Mouse (Mus musculus) neural tube, embryonic 13.5 days (tissue): ENCODE measurements around the gene Tex261. TPM values are rescaled to one million over a fixed set of nuclear protein-coding genes. Genes with fewer than 3 reads are reported as not detected.
A peak's percentile ranks its signal among the peaks of the same experiment; 100 is the strongest.
"Not testable (repeated sequence)": the region's sequence is repeated elsewhere in the genome, so short reads cannot be mapped to it uniquely, and the experiment has no call there.

ENCODE experiments used
- ATAC-seq: fragments of 200-750 bp; cut with Nextera tagmentation; 2 replicates; pipeline ENCODE4 v1.8.0; 2017; ENCODE audit warnings: low read depth, mild to moderate bottlenecking, moderate TSS enrichment, moderate library complexity
- H3K27ac ChIP-seq: fragments of 300-500 bp; sonication (generic); replicated peaks from 2 replicates; pipeline ENCODE4 v1.5.1; 2015; ENCODE audit warnings: moderate library complexity, mild to moderate bottlenecking, inconsistent platforms
- H3K27me3 ChIP-seq: fragments of 300-500 bp; sonication (generic); 2 replicates; pipeline ENCODE4 v1.6.1; 2015; ENCODE audit warnings: mild to moderate bottlenecking, inconsistent platforms
- H3K36me3 ChIP-seq: fragments of 300-500 bp; sonication (generic); 2 replicates; pipeline ENCODE4 v1.6.1; 2015; ENCODE audit warnings: mild to moderate bottlenecking, inconsistent platforms
- H3K4me1 ChIP-seq: fragments of 300-500 bp; sonication (generic); replicated peaks from 2 replicates; pipeline ENCODE4 v1.6.1; 2015; ENCODE audit warnings: inconsistent platforms
- H3K4me2 ChIP-seq: fragments of 300-500 bp; sonication (generic); 2 replicates; pipeline ENCODE4 v1.6.1; 2015; ENCODE audit warnings: inconsistent platforms, mild to moderate bottlenecking, moderate library complexity
- H3K4me3 ChIP-seq: fragments of 300-500 bp; sonication (generic); 2 replicates; pipeline ENCODE4 v1.5.1; 2015; ENCODE audit warnings: mild to moderate bottlenecking, inconsistent platforms
- H3K9ac ChIP-seq: fragments of 300-500 bp; sonication (generic); 2 replicates; pipeline ENCODE4 v1.6.1; 2015; ENCODE audit warnings: moderate library complexity, mild to moderate bottlenecking, inconsistent platforms
- H3K9me3 ChIP-seq: fragments of 300-500 bp; sonication (generic); 2 replicates; pipeline ENCODE4 v1.6.1; 2016; ENCODE audit warnings: inconsistent platforms
- WGBS: fragments of 180-500 bp; shearing (Covaris S2); methylation state at CpG from one replicate; pipeline ENCODE4 v1.1.7; 2015; 5-methylcytosine and 5-hydroxymethylcytosine counted together
- polyA plus RNA-seq: library from polyadenylated mRNA; unstranded; fragments of >200 nt; fragmentation: Nextera tagmentation; extraction: Ambion mirVana; gene quantifications from 2 replicates; pipeline ENCODE4 v1.2.1, GENCODE M21; 2015

Gene Tex261
- polyA plus RNA-seq, result 66.4 and 66.7 TPM in 2 replicates

DNA sequence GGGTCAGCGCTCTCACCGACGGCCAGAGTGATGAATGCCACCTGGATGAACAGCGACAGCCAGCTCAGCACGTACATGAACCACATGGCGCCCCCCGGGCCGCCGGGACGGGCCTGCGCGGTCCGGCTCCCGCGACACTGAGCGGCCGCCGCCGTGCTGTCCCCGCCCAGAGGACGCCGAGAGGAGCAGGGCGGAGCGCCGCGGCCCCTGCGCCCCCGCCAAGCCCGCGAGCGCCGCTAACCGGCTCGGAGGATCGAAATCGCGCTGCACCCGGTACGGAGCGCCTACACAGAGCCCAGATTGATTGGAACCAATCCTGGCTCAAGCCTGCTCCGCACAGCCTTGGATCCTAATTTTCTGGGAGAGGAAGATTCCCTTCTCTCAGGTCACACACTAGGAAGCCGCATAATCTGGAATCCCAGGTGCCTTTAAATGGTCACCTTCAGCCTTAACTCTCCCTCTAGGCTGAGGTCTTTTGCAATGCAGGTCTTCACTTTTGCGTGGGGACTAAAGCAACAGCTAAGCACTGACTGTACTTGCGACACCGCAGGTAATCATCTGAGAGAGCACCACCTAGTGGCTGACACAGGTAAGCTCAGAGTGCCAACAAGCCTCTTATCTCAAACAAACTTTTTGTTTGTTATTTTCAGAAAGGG, at the start of gene Tex261:
Gene Tex261 (minus strand): TSS at position 176 of the 656 bp plus-strand sequence.
- WGBS, result under 1% methylated on average over 45 of the region's 45 CpGs
- H3K9me3 ChIP-seq, result no peaks in the 10 kb centered on the region
- peak within 1 kb of the TSS; percentile 82 for H3K4me3 ChIP-seq
- peak within 1 kb of the TSS; percentile 86 for H3K4me2 ChIP-seq
- H3K27ac ChIP-seq, result peak within 1 kb of the TSS; percentile 90
- ATAC-seq, result peak; percentile 96
- peaks cover 23% of the 10 kb centered on the region for H3K36me3 ChIP-seq
- H3K9ac ChIP-seq, result peak within 1 kb of the TSS; percentile 95
- H3K27me3 ChIP-seq, result no peaks in the 10 kb centered on the region
- H3K4me1 ChIP-seq, result peaks cover 30% of the 10 kb centered on the region

DNA sequence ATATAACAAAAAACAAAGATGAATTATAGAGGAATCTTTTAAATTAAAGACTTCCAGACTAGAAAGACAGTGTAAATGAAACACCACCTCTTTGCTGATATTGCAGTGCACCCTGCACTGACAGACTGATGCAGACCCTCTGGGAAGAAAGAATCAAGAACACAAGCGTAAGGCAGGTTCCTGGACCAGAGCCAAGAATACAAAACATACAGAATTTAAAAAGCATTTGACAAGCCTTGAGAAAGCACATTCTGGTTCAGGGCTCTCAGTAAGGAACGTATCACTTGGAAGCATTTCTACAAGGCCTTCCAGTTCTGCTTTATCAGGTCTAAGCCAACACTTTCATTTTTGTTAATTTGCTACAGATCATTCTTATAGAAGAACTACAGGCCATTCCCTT, 46.2 kb upstream of the Tex261 start:
- no peak for ATAC-seq
- H3K4me1 ChIP-seq, result peaks cover 4% of the 10 kb centered on the region
- WGBS, result 56% methylated on average over 2 of the region's 2 CpGs
- H3K27ac ChIP-seq, result no peak overlapping the region
- H3K27me3 ChIP-seq, result no peaks in the 10 kb centered on the region
- no peak overlapping the region for H3K4me3 ChIP-seq
- no peak overlapping the region for H3K9ac ChIP-seq
- peaks cover 13% of the 10 kb centered on the region; the same call in 1 of the 2 replicates for H3K36me3 ChIP-seq
- H3K4me2 ChIP-seq, result no peak overlapping the region
- 0 out of 2 replicates have a peak, but pooled peaks cover 10% of the 10 kb centered on the region for H3K9me3 ChIP-seq

DNA sequence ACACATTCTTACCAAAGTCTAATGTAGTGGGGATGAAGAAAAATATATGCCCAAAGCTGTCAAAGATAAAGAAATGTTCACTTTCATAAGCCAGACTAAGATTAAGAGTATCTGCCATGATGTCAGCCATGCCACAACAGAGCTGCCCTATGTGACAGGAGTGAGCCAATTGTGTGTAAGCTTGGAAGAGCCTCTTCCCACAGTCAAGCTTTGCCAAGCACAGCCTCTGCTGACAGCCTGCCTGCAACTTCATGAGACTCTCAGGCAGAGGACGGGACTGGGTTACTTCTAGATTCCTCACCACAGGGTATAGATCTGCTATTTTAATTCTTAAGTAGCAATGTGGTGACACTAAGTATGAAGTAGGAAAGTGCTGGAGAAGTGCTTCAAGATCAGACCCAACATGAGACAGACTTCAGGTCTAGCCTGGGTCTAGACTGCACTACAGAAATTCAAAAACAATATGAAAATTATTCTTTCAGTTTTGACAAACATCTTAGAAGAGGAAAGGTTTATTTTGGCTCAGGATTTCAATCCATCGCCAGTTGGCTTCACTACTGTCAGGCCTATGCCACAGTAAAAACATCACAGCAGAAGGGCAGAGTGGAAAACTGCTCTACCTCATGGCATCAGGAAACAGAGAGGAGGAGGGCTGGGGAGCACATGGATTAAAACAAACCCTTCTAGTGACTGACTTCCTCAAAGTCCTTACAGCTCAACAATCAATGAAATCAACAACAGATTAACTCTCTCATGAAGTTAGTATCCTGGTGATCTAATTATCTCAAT, 45.3 kb upstream of the Tex261 start:
- H3K4me2 ChIP-seq, result no peak overlapping the region
- 87% methylated on average over 2 of the region's 2 CpGs for WGBS
- no peak for ATAC-seq
- no peak overlapping the region for H3K27ac ChIP-seq
- H3K9me3 ChIP-seq, result 0 out of 2 replicates have a peak, but pooled peaks cover 12% of the 10 kb centered on the region
- H3K4me1 ChIP-seq, result peaks cover 4% of the 10 kb centered on the region
- H3K9ac ChIP-seq, result no peak overlapping the region
- no peak overlapping the region for H3K4me3 ChIP-seq
- H3K27me3 ChIP-seq, result no peaks in the 10 kb centered on the region
- peaks cover 20% of the 10 kb centered on the region for H3K36me3 ChIP-seq

DNA sequence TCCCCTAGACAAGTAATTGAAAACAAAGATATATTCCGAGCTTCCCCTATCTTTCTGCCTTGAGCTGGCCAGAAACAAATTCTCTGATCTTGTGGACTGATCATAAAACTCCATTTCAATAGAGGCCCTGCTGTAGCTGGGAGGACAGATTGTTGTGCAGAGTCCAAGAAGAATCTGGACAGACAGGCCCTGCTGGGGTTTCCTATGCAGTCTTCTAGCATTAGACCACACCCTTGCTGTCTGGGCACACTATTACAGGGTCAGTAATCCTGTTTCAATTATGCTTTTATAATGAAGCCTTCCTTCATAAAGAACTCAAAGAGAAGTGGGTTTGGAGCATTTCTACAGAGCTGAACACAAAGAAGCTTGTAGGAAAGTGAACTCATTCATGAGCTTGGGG, 43.4 kb upstream of the Tex261 start:
- H3K4me2 ChIP-seq, result no peak overlapping the region
- H3K27me3 ChIP-seq, result no peaks in the 10 kb centered on the region
- no peak overlapping the region for H3K9ac ChIP-seq
- no peak overlapping the region for H3K27ac ChIP-seq
- no peak overlapping the region for H3K4me3 ChIP-seq
- ATAC-seq, result no peak
- H3K9me3 ChIP-seq, result 0 out of 2 replicates have a peak, but pooled peaks cover 12% of the 10 kb centered on the region
- peaks cover 34% of the 10 kb centered on the region for H3K36me3 ChIP-seq
- 82% methylated on average over 1 of the region's 1 CpGs for WGBS
- H3K4me1 ChIP-seq, result peaks cover 4% of the 10 kb centered on the region

DNA sequence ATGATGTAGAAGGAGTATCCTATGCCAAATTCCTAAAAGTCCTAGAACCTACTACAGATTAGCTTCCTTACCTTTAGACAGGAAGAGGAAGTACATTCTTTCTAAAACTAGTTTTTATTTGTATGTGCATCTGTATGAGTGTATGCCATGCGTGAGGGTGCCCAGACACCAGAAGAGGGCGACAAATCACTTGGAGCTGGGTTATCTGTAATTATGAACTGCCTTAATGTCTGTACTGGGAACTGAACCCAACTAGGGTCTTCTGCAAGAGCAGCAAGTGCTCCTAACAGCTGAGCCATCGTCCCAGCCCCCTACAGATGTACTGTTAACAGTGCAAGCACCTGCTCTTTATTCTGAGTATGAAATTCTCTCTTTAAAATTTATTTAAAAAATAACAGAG, 40.2 kb upstream of the Tex261 start:
- Histone ChIP-seq H3K4me2 (no peak overlapping the region), H3K4me3 (no peak overlapping the region), H3K27me3 (no peaks in the 10 kb centered on the region), H3K27ac (no peak overlapping the region), H3K36me3 (peaks cover 53% of the 10 kb centered on the region), H3K9ac (no peak overlapping the region), H3K9me3 (0 out of 2 replicates have a peak, but pooled peaks cover 12% of the 10 kb centered on the region), H3K4me1 (no peaks in the 10 kb centered on the region)
- ATAC-seq, result no peak
- whole genome bisulfite sequencing, result 96% methylated on average over 3 of the region's 3 CpGs

DNA sequence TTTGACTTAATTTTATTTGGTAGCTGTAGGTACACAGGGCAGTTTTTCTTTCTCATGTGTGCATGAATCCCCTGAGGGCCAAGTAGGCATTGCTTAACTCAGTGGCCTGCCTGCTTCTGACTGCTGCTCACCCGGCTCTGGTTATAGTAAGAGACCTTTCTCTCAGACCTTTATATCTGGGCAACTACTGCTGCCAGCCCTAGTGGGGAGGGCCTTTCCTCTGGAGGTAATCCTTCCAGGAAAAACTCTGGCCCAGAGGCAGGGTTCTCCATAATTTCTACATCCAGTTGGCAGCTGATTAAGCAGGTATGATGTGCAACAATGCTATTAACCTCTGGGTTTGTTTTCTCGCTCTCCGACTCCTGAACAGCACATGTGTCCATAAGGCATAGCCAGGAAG, 27.2 kb upstream of the Tex261 start:
- no peak for ATAC-seq
- Histone ChIP-seq H3K9ac (no peak overlapping the region), H3K27ac (no peak overlapping the region), H3K4me1 (no peaks in the 10 kb centered on the region), H3K36me3 (peaks cover 78% of the 10 kb centered on the region), H3K27me3 (no peaks in the 10 kb centered on the region), H3K4me2 (no peak overlapping the region), H3K9me3 (no peaks in the 10 kb centered on the region), H3K4me3 (no peak overlapping the region)
- WGBS, result 90% methylated on average over 3 of the region's 3 CpGs

DNA sequence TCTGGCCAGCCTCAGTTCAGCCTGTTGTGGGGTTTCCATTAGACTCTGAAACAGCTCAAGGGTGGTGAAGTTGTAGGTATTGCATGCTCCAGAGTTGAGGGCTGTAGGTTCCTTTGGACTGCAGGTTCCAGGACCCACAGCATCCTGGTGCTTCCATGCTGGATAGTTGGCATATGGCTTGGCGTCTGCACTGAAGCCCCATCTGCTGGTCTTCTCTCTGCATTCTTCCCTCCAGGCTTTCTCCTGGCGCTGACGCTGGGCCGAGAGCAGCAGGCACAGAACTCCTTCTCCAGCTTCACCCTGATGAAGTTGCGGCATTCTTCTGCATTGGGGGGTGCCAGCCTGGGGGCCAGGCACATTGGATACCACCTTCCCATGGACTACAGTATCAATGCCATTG, 26.4 kb upstream of the Tex261 start:
- Histone ChIP-seq H3K36me3 (peaks cover 73% of the 10 kb centered on the region), H3K4me1 (no peaks in the 10 kb centered on the region), H3K4me2 (no peak overlapping the region), H3K4me3 (no peak overlapping the region), H3K9me3 (no peaks in the 10 kb centered on the region), H3K27me3 (no peaks in the 10 kb centered on the region), H3K27ac (no peak overlapping the region), H3K9ac (no peak overlapping the region)
- ATAC-seq, result no peak
- WGBS, result 94% methylated on average over 5 of the region's 5 CpGs

DNA sequence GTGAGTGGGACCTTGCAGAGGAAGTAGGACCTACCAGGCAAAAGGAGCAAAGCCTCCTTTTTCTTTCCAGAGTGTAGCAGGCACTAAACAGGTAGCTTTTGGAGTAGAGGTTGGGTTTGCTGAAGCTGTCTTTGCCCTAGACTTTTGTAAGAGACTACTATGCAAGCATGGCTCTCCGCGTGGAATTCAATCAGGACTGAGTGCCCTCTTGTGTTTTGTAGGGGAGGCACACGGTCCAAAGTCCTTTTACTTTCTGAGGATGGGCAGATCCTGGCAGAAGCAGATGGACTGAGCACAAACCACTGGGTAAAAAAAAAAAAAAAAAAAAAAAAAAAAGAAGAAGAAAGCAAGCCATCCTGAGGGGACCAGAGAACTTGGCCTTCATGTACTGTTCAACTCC, 21.1 kb upstream of the Tex261 start:
- WGBS, result 60% methylated on average over 3 of the region's 3 CpGs
- Histone ChIP-seq H3K36me3 (peaks cover 38% of the 10 kb centered on the region), H3K9ac (no peak overlapping the region), H3K27me3 (no peaks in the 10 kb centered on the region), H3K9me3 (no peaks in the 10 kb centered on the region), H3K4me3 (no peak overlapping the region), H3K4me2 (peak overlapping the region; percentile 68; the same call in 1 of the 2 replicates), H3K27ac (no peak overlapping the region), H3K4me1 (peaks cover 21% of the 10 kb centered on the region)
- ATAC-seq, result no peak

DNA sequence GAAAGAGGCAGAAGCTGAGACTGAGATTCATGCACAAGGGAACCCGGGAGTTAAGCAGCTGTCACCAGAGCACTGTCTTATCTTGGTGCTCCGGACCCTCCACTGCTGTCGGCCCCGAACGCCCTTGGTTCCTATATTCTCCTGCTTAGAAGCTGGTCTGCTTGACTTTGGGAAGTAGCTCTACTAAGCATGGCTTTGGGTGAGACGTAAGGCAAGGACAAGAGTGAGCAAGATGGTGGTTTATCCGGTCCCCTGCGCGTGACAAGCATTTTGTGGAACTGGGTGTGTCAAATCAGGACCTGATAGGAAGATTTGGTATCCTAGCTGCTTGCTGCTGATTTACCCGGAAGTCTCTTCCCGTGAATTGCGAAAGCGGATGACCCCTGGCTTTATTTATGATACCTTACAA, 19.9 kb upstream of the Tex261 start:
- WGBS, result 10% methylated on average over 13 of the region's 13 CpGs
- peak overlapping the region; percentile 89 for H3K9ac ChIP-seq
- no peak; the same call in 1 of the 2 replicates for ATAC-seq
- H3K27me3 ChIP-seq, result no peaks in the 10 kb centered on the region
- peaks cover 26% of the 10 kb centered on the region for H3K36me3 ChIP-seq
- H3K9me3 ChIP-seq, result no peaks in the 10 kb centered on the region
- H3K4me3 ChIP-seq, result peak overlapping the region; percentile 81
- peak overlapping the region; percentile 97 for H3K27ac ChIP-seq
- peaks cover 21% of the 10 kb centered on the region for H3K4me1 ChIP-seq
- peak overlapping the region; percentile 68 for H3K4me2 ChIP-seq

DNA sequence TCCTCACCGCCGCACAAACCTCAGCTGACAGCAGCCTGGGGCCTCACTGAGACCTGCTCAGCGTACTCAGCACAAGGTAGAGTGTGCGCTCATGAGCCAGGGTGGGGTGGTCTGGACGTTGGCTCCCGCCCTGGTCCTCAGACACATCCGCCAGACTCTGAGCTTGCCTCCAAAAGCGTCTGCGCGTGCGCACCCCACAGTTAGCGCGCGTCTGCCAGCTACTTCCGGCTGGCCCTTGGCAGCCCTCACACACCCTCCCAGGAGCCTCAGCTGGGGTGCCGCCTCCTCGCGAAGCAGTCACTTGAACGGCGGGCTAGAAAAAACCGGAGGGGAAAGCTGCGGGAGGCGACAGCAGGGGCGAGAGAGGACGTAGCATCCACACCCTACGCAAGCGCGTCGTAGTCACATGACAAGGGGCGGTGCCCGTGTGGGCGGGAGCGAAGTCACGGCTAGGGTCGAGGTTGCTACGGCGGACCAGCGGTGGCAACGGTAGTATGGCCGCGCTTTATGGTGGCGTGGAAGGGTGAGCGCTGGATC, 19.2 kb upstream of the Tex261 start, which contains the start of gene Nagk:
Gene Nagk (plus strand): TSS at position 223 of the 537 bp plus-strand sequence.
- Histone ChIP-seq H3K9me3 (no peaks in the 10 kb centered on the region), H3K9ac (peak within 1 kb of the TSS; percentile 89), H3K36me3 (peaks cover 20% of the 10 kb centered on the region), H3K4me2 (peak within 1 kb of the TSS; percentile 68), H3K27me3 (no peaks in the 10 kb centered on the region), H3K27ac (peak within 1 kb of the TSS; percentile 97), H3K4me3 (peak within 1 kb of the TSS; percentile 81), H3K4me1 (peaks cover 21% of the 10 kb centered on the region)
- ATAC-seq, result peak; percentile 95
- under 1% methylated on average over 43 of the region's 43 CpGs for WGBS

DNA sequence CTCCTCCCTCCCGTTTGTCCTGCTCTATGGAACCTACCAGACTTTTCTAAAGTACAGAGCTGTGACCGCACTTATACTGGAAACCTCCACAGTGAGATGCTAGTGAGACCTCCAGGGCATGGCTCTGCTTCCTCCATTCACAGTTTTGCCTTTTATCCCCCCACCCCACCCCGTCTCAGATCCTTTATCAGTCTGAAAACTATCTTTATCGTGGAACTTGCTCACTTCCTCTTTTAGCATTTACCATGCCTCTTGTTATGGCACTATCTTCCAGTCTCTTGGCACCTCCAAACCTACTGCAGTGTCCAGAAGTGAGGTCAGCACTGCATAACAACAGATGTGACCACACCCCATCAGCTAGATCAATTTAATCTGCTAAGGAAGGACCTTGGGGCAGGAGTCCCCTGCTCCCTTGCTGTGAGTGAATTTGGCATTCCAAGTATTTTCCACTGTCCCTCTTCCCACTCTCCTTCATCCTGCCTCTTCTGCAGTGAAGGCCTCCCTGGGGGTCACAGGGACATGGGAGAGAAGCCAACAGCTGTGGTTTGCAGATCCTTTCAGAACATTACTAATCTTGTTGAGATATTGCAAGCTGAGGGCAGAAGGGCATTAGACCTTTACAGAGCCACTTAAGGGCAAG, 15.8 kb upstream of the Tex261 start:
- WGBS, result 82% methylated on average over 4 of the region's 4 CpGs
- Histone ChIP-seq H3K9ac (no peak overlapping the region), H3K36me3 (no peaks in the 10 kb centered on the region), H3K4me3 (no peak overlapping the region), H3K4me2 (no peak overlapping the region), H3K27me3 (no peaks in the 10 kb centered on the region), H3K4me1 (peaks cover 22% of the 10 kb centered on the region), H3K27ac (no peak overlapping the region), H3K9me3 (no peaks in the 10 kb centered on the region)
- ATAC-seq, result no peak

DNA sequence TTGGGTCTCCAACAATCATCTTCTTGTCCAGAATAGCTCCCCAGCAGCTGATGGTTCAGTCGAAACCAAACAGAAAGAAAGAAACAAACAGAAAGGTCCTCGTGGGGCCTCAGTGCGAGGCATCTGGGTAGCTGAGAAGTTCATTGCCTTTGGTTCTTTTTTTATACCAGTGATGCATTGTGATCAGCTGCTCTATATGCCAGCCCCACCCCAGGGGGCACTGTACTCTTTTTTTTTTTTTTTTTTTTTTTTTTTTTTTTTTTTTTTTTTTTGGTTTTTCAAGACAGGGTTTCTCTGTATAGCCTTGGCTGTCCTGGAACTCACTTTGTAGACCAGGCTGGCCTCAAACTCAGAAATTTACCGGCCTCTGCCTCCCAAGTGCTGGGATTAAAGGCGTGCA, 14.9 kb upstream of the Tex261 start:
- H3K9ac ChIP-seq, H3K9me3 ChIP-seq, H3K36me3 ChIP-seq, ATAC-seq, H3K27me3 ChIP-seq, H3K27ac ChIP-seq, H3K4me3 ChIP-seq, H3K4me2 ChIP-seq: not testable (repeated sequence)
- 75% methylated on average over 5 of the region's 5 CpGs for WGBS
- peaks cover 13% of the 10 kb centered on the region for H3K4me1 ChIP-seq
